Mouse (Mus musculus): ENCODE data around the gene C2cd4a.

Gene C2cd4a

GRCm38 (mm10) chr9:67792405-67792804 is 39.7 kb downstream of the C2cd4a start:
- DNase-seq (ENCODE audit: low spot score in 2 of 2), result no peak

- no peak for DNase-seq (ENCODE audit: low spot score in 2 of 2)
Observed at GRCm38 (mm10) chr9:67787671-67788070, 44.5 kb downstream of the C2cd4a start.

- no peak for DNase-seq (ENCODE audit: low spot score in 2 of 2)
Observed at GRCm38 (mm10) chr9:67786311-67786710, 45.8 kb downstream of the C2cd4a start.

GRCm38 (mm10) chr9:67783925-67784324 is 48.2 kb downstream of the C2cd4a start:
- no peak for DNase-seq (ENCODE audit: low spot score in 2 of 2)

GRCm38 (mm10) chr9:67783464-67783863 is 48.7 kb downstream of the C2cd4a start:
- no peak for DNase-seq (ENCODE audit: low spot score in 2 of 2)

GRCm38 (mm10) chr9:67782786-67783185 is 49.3 kb downstream of the C2cd4a start:
- DNase-seq (ENCODE audit: low spot score in 2 of 2), result no peak
